Mouse (Mus musculus): Measurements from ENCODE around the gene Rab3d.

GRCm38 (mm10) chr9:21962010-21962409 lies 44.0 kb upstream of the Rab3d start:
- TF ChIP-seq POLR2A (IDR thresholded peaks at IDR 0.05; ENCODE audit: low read depth, low read length) (no peak), CTCF (conservative IDR thresholded peaks at IDR 0.05; ENCODE audit: insufficient read depth, insufficient read length, low read depth, low read length) (no peak)
